Mouse (Mus musculus): ENCODE data around the gene Chrna4.

Gene Chrna4

GRCm38 (mm10) chr2:181043437-181043836, at the start of gene Chrna4:
Gene Chrna4, minus strand, starts transcription at chr2:181043546.
- DNase-seq (ENCODE audit: extremely low spot score, low spot score), result no peak

- no peak for DNase-seq (ENCODE audit: extremely low spot score, low spot score)
Measured at GRCm38 (mm10) chr2:181090123-181090522, 46.8 kb upstream of the Chrna4 start.

- DNase-seq (ENCODE audit: extremely low spot score, low spot score), result no peak
Measured at GRCm38 (mm10) chr2:181084997-181085396, 41.7 kb upstream of the Chrna4 start.

- DNase-seq (ENCODE audit: extremely low spot score, low spot score), result no peak
Measured at GRCm38 (mm10) chr2:181083945-181084344, 40.6 kb upstream of the Chrna4 start.

GRCm38 (mm10) chr2:181080886-181081285, 37.5 kb upstream of the Chrna4 start:
- no peak for DNase-seq (ENCODE audit: extremely low spot score, low spot score)

- no peak for DNase-seq (ENCODE audit: extremely low spot score, low spot score)
Measured at GRCm38 (mm10) chr2:181079518-181079917, 36.2 kb upstream of the Chrna4 start.

GRCm38 (mm10) chr2:181078908-181079307, 35.6 kb upstream of the Chrna4 start:
- DNase-seq (ENCODE audit: extremely low spot score, low spot score), result no peak

GRCm38 (mm10) chr2:181075501-181075900, 32.2 kb upstream of the Chrna4 start:
- DNase-seq (ENCODE audit: extremely low spot score, low spot score), result no peak

GRCm38 (mm10) chr2:181072403-181072714, 29.0 kb upstream of the Chrna4 start:
- no peak for DNase-seq (ENCODE audit: extremely low spot score, low spot score)

- peak; percentile 89 for DNase-seq (ENCODE audit: extremely low spot score, low spot score)
Measured at GRCm38 (mm10) chr2:181071706-181072402, 28.5 kb upstream of the Chrna4 start.

- no peak for DNase-seq (ENCODE audit: extremely low spot score, low spot score)
Measured at GRCm38 (mm10) chr2:181070136-181070535, 26.8 kb upstream of the Chrna4 start.

- no peak for DNase-seq (ENCODE audit: extremely low spot score, low spot score)
Measured at GRCm38 (mm10) chr2:181068499-181068898, 25.2 kb upstream of the Chrna4 start.

GRCm38 (mm10) chr2:181065827-181066226, 22.5 kb upstream of the Chrna4 start:
- DNase-seq (ENCODE audit: extremely low spot score, low spot score), result no peak

GRCm38 (mm10) chr2:181060127-181060526, 16.8 kb upstream of the Chrna4 start:
- peak; percentile 85 for DNase-seq (ENCODE audit: extremely low spot score, low spot score)

- DNase-seq (ENCODE audit: extremely low spot score, low spot score), result no peak
Measured at GRCm38 (mm10) chr2:181058193-181058592, 14.8 kb upstream of the Chrna4 start.

GRCm38 (mm10) chr2:181057341-181057740, 14.0 kb upstream of the Chrna4 start:
- no peak for DNase-seq (ENCODE audit: extremely low spot score, low spot score)

- DNase-seq (ENCODE audit: extremely low spot score, low spot score), result no peak
Measured at GRCm38 (mm10) chr2:181052171-181052570, 8.8 kb upstream of the Chrna4 start.

GRCm38 (mm10) chr2:181048986-181049385, 5.6 kb upstream of the Chrna4 start:
- no peak for DNase-seq (ENCODE audit: extremely low spot score, low spot score)

- DNase-seq (ENCODE audit: extremely low spot score, low spot score), result no peak
Measured at GRCm38 (mm10) chr2:181048252-181048945, 5.1 kb upstream of the Chrna4 start.

GRCm38 (mm10) chr2:181044001-181044400, 655 bp upstream of the Chrna4 start:
- DNase-seq (ENCODE audit: extremely low spot score, low spot score), result peak; percentile 51

- DNase-seq (ENCODE audit: extremely low spot score, low spot score), result no peak
Measured at GRCm38 (mm10) chr2:181042376-181042775, 970 bp downstream of the Chrna4 start.

GRCm38 (mm10) chr2:181041941-181042340, 1.4 kb downstream of the Chrna4 start:
- no peak for DNase-seq (ENCODE audit: extremely low spot score, low spot score)

GRCm38 (mm10) chr2:181039356-181039680, 4.0 kb downstream of the Chrna4 start:
- no peak for DNase-seq (ENCODE audit: extremely low spot score, low spot score)

All from neural tube, embryonic 10.5 days (tissue).